Mouse (Mus musculus) embryonic fibroblast, embryonic 13.5 days (primary cell): ENCODE measurements at regions not wholly inside any gene's neighbourhood (a gene's known extent, or its start where the extent isn't known, plus 50 kb on each side); places are given as distances from the start of the nearest gene placed in this dataset.

Experiments
- H3K27ac ChIP-seq: 2 replicates; pipeline ENCODE4 v1.5.1; 2012; ENCODE audit warnings: low read length, control low read depth, inconsistent platforms; ENCODE audit not compliant: insufficient read depth
- H3K4me1 ChIP-seq: 2 replicates; pipeline ENCODE4 v1.6.1; 2011; ENCODE audit warnings: low read length; ENCODE audit not compliant: control insufficient read depth, insufficient read depth
- H3K4me3 ChIP-seq: 2 replicates; pipeline ENCODE4 v1.5.1; 2011; ENCODE audit warnings: mild to moderate bottlenecking, control low read depth, low read length; ENCODE audit not compliant: insufficient read depth
- CTCF ChIP-seq: IDR thresholded peaks from 2 replicates; pipeline ENCODE4 v1.5.1; 2011; ENCODE audit warnings: mild to moderate bottlenecking, control low read depth, low read length, moderate library complexity, borderline replicate concordance; ENCODE audit not compliant: insufficient read depth
- POLR2A ChIP-seq: IDR thresholded peaks from 2 replicates; pipeline ENCODE4 v1.6.1; 2011; ENCODE audit warnings: low read depth, mild to moderate bottlenecking, control low read depth, low read length, moderate library complexity

DNA sequence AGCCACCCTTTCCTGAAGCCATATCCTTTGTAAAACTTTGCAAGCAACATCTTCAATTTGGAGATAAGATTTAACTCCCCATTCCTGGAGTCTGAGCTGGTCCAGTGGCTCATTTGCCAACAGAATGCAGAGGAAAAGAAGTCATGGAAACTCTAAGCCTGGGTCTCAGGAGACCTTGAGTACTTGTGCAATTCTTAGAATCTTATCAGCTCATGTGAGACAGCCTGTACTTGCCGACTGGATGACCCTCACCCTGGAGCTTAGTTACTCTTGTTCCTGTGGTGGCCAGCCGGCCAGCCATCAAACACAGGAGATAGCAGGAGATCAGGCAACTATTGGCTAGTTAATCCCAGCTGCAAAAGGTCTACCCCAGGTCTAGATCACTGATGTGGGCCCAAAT is 196.3 kb downstream of the Slc30a10 start:
- no peak overlapping the region for H3K27ac ChIP-seq
- no peak for TF ChIP-seq POLR2A
- no peak overlapping the region for H3K4me3 ChIP-seq
- no peaks in the 10 kb centered on the region for H3K4me1 ChIP-seq

DNA sequence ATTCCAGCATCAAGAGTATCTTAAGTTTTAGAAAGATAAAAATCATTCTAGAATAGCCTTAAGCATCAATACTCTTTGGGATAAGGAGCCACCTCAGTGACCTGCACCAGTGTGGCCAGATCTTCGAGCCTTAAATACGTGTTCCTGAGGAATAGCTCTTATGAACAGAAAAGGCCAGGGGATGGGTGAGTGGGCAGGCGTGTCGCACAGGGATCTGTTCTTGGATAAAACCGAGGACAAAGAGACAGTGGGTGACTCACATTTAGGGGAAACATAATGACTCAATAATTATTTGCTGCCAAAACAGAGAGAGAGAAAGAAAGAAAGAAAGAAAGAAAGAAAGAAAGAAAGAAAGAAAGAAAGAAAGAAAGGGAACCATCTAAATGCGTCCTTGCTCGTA is 200.4 kb downstream of the Slc30a10 start:
- no peak overlapping the region for H3K27ac ChIP-seq
- TF ChIP-seq POLR2A (no peak), CTCF (no peak)
- H3K4me3 ChIP-seq = no peak overlapping the region
- H3K4me1 ChIP-seq = no peaks in the 10 kb centered on the region

DNA sequence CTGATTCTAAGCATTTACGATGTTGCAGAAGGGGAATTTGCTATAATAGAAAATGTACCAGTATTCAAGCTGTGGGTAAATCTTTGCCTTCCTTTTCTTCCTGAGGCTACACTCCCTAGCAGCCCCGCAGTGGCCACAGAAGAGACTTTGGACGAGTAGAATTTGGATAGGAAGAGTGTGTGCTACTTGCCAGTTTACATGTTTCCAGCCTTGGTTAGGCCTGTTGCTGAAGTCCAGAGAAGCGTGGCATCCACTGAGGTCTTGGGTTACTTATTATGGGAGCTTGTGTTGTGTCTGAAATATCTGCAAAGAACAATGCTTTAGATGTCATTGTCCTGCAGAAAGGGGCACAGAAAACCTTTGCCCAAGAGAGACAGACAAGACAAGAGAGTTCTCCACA is 200.8 kb downstream of the Slc30a10 start:
- TF ChIP-seq POLR2A (no peak), CTCF (no peak)
- H3K4me3 ChIP-seq = no peak overlapping the region
- H3K4me1 ChIP-seq = no peaks in the 10 kb centered on the region
- no peak overlapping the region for H3K27ac ChIP-seq

DNA sequence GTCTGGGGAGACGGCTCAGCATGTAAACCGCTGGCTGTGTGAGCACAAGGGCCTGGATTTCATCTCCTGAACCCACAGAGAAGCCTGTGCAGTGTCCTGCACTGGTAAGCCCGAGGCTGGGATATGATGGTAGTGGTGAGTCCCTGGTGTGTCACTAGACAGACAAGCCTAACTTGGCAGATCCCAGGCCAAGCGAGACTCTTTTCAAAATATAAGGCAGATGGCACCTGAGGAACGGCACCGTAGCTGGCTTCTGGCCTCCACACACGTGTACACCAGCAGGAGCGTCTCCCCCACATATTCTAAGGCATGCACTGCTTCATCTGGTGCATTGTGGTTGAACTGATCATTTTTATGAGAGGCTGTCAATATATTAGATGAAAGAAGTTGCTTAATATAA is 202.6 kb downstream of the Slc30a10 start:
- H3K27ac ChIP-seq = no peak overlapping the region
- H3K4me1 ChIP-seq = no peaks in the 10 kb centered on the region
- TF ChIP-seq CTCF (no peak), POLR2A (no peak)
- H3K4me3 ChIP-seq = no peak overlapping the region

DNA sequence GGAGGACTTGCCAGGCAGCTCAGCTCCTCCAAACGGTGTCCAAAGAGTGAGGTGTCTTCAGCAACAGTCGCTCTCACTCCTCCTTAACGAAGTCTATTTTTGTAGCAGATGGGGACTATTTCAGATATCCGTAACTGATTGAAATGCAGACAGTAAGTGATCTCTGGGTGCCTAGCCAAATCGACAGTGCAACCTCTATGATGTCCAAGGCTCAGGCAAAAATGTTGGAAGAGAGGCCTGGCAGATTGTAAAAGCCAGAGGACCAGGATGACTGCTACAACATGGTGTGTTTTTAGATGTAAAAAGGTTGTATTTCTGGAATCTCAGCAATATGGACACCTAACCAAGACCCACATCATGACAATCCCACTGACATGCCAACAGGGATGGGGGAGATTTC is 204.8 kb downstream of the Slc30a10 start:
- TF ChIP-seq POLR2A (no peak), CTCF (no peak)
- H3K4me1 ChIP-seq = no peaks in the 10 kb centered on the region
- H3K4me3 ChIP-seq = no peak overlapping the region
- no peak overlapping the region for H3K27ac ChIP-seq

DNA sequence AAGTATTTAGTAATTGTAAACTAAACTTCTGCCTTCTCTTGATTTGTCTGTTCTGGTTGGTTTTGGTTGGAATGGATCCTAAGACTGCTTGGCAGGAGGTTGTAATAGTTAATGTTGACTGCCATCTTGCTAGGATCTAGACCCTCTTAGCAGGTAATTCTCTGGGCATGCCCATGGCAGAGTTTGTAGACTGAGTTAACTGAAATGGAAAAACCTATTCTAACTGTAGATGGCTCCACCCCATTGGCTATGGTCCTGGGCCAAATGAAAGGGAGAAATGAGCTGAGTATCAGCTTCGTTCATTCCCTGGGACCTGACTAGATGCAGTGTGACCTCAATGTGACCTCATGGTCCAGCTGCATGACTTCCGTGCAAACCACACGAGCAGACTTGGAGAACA is 207.7 kb downstream of the Slc30a10 start:
- H3K4me3 ChIP-seq = no peak overlapping the region
- no peak overlapping the region for H3K27ac ChIP-seq
- TF ChIP-seq CTCF (no peak), POLR2A (no peak)
- H3K4me1 ChIP-seq = no peaks in the 10 kb centered on the region

DNA sequence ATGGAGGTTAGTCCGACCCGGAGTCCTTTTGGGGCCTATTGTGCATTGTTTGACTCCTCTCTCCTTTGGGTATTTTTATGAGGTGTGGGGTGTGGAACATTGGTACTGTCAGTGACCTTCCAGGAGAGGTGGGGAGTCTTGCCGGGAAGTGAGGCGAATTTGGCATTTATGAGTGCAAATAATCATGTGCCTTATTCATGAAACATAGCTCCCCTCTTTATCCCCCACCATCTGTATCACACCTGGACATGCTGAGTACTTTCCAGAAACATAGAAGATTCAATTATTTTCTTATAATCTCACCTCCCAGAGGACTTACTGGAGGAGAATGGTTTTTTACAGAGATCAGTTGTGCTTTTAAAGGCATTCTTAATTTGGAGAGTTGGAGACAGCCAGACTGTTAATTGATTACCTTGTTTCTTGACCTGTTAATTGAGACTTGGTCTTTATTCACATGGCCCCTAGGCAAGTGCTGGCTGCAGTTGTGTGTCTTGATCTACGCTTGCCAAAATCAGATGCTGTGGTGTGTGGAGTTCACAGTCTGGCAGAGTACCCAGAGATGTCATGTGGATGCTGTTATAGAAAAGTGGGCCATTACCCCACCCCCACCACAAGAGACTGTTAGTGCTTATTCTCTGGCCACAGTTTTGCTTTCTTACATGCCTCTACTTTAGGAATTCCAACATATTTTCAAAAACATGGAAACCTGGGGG is 215.5 kb downstream of the Slc30a10 start:
- Histone ChIP-seq H3K4me1 (no peaks in the 10 kb centered on the region), H3K4me3 (no peak overlapping the region), H3K27ac (no peak overlapping the region)
- TF ChIP-seq CTCF = no peak
- TF ChIP-seq POLR2A = no peak

DNA sequence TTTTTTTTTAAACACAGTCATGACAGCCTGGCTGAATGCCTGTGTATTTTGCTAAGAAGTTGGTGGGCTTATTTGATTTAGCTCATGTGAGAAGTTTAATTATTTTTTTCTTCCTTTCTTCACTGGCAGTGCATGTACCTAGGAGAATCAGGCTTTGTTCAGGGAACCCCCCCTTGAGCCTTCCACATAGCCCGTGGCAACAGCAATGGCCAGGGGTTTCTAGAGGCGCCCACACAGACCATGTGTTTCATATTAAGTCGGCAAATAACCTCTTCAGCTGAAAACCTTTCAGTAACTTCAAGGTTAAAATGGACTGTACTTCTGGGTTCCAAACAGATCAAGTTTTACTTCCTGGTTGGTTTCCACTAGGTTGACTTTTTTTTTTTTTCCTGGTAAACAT is 218.3 kb downstream of the Slc30a10 start:
- Histone ChIP-seq H3K4me3 (no peak overlapping the region), H3K4me1 (no peaks in the 10 kb centered on the region), H3K27ac (no peak overlapping the region)
- TF ChIP-seq POLR2A (no peak), CTCF (no peak)

DNA sequence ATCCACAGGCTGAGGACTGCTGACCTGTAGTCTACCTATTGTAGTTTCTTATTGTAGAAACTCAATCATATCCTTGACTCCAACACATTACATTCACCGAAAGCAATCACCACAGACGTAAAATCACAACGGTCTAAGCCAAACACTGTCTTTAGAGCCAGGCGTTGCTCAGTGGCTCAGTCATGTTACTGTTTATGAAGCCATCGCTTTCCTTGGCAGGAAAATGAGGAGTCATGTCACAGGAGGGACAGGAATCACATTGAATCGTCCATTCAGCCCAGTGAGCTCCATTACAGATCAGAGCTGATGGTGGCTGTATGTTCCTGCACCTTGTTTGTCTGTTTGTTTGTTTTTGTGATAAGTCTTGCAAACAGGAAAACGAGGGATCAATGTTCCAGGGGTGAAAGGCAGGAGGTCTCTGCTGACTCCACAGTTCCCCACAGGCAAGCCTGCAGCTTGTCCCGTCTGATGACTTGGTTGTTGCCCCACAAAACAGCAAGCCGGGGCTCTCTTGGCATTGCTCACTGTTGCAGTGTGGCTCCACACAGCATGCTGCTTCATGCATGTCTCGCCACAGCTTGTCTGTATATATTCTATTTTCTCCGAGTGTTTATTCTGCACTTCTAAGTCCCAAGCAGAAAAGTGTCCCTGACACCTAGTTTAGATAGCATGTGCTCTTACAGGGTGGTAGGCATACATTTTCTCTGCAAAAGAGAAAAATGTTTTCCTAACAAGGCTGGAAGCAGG is 221.2 kb downstream of the Slc30a10 start:
- Histone ChIP-seq H3K4me3 (no peak overlapping the region), H3K4me1 (no peaks in the 10 kb centered on the region), H3K27ac (no peak overlapping the region)
- TF ChIP-seq CTCF (no peak), POLR2A (no peak)
